In the genomic region with DNA sequence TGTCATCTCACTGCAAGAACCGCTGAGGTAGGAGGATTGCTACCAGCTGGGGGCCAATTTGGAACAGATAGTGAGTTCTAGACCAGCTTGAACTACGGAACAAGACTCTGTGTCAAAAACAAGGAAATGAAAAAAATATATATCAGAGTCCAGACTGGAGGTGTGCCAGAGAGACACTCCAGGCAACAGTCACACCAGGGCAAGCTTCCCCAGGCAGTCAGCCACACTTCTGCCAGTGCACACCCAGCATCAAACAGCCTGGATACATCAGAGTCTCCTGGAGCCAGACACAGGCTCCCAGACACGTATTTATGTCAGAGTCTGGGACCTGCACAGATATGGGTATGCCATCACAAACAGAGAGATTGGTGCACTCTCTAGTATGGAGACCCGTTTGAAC, we compare ENCODE assay signal across 14 mouse cellular contexts. TPM values are rescaled to one million over a fixed set of nuclear protein-coding genes. Genes with fewer than 3 reads are reported as not detected.
A peak's percentile ranks its signal among the peaks of the same experiment; 100 is the strongest.
DNase-seq lines count a peak whose midpoint lies in the region; ATAC-seq lines count a peak whose summit lies in the region.
"Had no signal": no experiment of that assay in that cellular context is flagged by ENCODE, and none has a peak within 500 bp of the region (broad histone marks: within the 10 kb centered on the region; RNA-seq: fewer than 3 reads in every experiment).

No protein-coding gene starts in this region.

- WGBS in embryonic facial prominence, embryonic 13.5 days = 50% methylated on average over 4 of the region's 4 CpGs
- WGBS in embryonic facial prominence, embryonic 10.5 days = 58% methylated on average over 4 of the region's 4 CpGs
- WGBS in stomach, embryonic 15.5 days = 47% methylated on average over 4 of the region's 4 CpGs

- no peak overlapping the region for H3K4me2 ChIP-seq in embryonic facial prominence, embryonic 13.5 days
- no peak overlapping the region for H3K4me2 ChIP-seq in stomach, embryonic 15.5 days
- H3K4me2 ChIP-seq: liver, embryonic 15.5 days had no signal

- no peak for ATAC-seq in embryonic facial prominence, embryonic 13.5 days (ENCODE audit: insufficient number of reproducible peaks, insufficient read depth, low FRiP score, low TSS enrichment, low read depth)
- ATAC-seq in stomach, embryonic 15.5 days (ENCODE audit: insufficient read depth, low FRiP score, low read depth) = no peak
- ATAC-seq in CD4-positive, CD25-positive, alpha-beta regulatory T cell, adult 4 months = no peak
- ATAC-seq: hindbrain, embryonic 16.5 days had no signal

- no peaks in the 10 kb centered on the region for H3K9me3 ChIP-seq in embryonic facial prominence, embryonic 13.5 days
- H3K9me3 ChIP-seq in embryonic facial prominence, embryonic 10.5 days = 0 out of 2 replicates have a peak, but pooled peaks cover 4% of the 10 kb centered on the region
- no peaks in the 10 kb centered on the region for H3K9me3 ChIP-seq in stomach, embryonic 15.5 days
- H3K9me3 ChIP-seq: liver, embryonic 15.5 days had no signal

- H3K4me1 ChIP-seq in embryonic facial prominence, embryonic 13.5 days = peaks cover 54% of the 10 kb centered on the region
- H3K4me1 ChIP-seq in embryonic facial prominence, embryonic 10.5 days = peaks cover 34% of the 10 kb centered on the region
- peaks cover 32% of the 10 kb centered on the region for H3K4me1 ChIP-seq in stomach, embryonic 15.5 days

- no peak overlapping the region for H3K9ac ChIP-seq in embryonic facial prominence, embryonic 13.5 days
- no peak overlapping the region for H3K9ac ChIP-seq in stomach, embryonic 15.5 days
- H3K9ac ChIP-seq: liver, embryonic 15.5 days had no signal

- DNase-seq in embryonic facial prominence, embryonic 10.5 days (ENCODE audit: low spot score) = no peak
- peak; percentile 52 for DNase-seq in kidney, postnatal 10 days
- no peak for DNase-seq in kidney, postnatal 36 days
- peak; percentile 32 for DNase-seq in heart, postnatal 25 days (ENCODE audit: low spot score)
- no peak for DNase-seq in left cerebral cortex, adult 9 months (ENCODE audit: low spot score in 2 of 2)
- DNase-seq: layer of hippocampus, adult 9-11 months; right cerebral cortex, postnatal 4 days; thymus, adult 2 months had no signal

- H3K27ac ChIP-seq in embryonic facial prominence, embryonic 13.5 days = peak overlapping the region; percentile 98; the same call in 1 of the 2 replicates
- no peak overlapping the region for H3K27ac ChIP-seq in embryonic facial prominence, embryonic 10.5 days (replicated peaks)
- H3K27ac ChIP-seq in stomach, embryonic 15.5 days = peak overlapping the region; percentile 94; the same call in 1 of the 2 replicates
- H3K27ac ChIP-seq: liver, embryonic 15.5 days had no signal

- peaks cover 36% of the 10 kb centered on the region for H3K36me3 ChIP-seq in embryonic facial prominence, embryonic 13.5 days
- H3K36me3 ChIP-seq in embryonic facial prominence, embryonic 10.5 days (replicated peaks) = peaks cover 4% of the 10 kb centered on the region; the same call in 1 of the 2 replicates
- peaks cover 11% of the 10 kb centered on the region for H3K36me3 ChIP-seq in stomach, embryonic 15.5 days
- H3K36me3 ChIP-seq: liver, embryonic 15.5 days had no signal

- intact Hi-C loops in heart, postnatal 25 days (cut with DNase I) = no loop called here

- H3K27me3 ChIP-seq in embryonic facial prominence, embryonic 13.5 days = peaks cover 2% of the 10 kb centered on the region; the same call in 1 of the 2 replicates
- H3K27me3 ChIP-seq in embryonic facial prominence, embryonic 10.5 days (replicated peaks; ENCODE audit: low read depth, poor library complexity, severe bottlenecking) = peaks cover 2% of the 10 kb centered on the region; the same call in 1 of the 2 replicates
- 0 out of 2 replicates have a peak, but pooled peaks cover 3% of the 10 kb centered on the region for H3K27me3 ChIP-seq in stomach, embryonic 15.5 days (replicated peaks)
- H3K27me3 ChIP-seq: Patski had no signal

- H3K4me3 ChIP-seq in embryonic facial prominence, embryonic 13.5 days = no peak overlapping the region
- no peak overlapping the region for H3K4me3 ChIP-seq in embryonic facial prominence, embryonic 10.5 days
- H3K4me3 ChIP-seq in stomach, embryonic 15.5 days (replicated peaks) = no peak overlapping the region
- H3K4me3 ChIP-seq: liver, embryonic 15.5 days had no signal

RNA-seq across cellular contexts. Expression of a gene that starts 6.1 kb away (rescaled TPM):
- polyA plus RNA-seq in embryonic facial prominence, embryonic 13.5 days (2015; fragmentation: Nextera tagmentation; extraction: Ambion mirVana) = 36.9 and 41.2 TPM in 2 replicates
- 11.6 and 13.8 TPM in 2 replicates for polyA plus RNA-seq in embryonic facial prominence, embryonic 10.5 days (2016; fragmentation: Nextera tagmentation; extraction: Ambion mirVana)
- 100 to 1,000 TPM; 112 to 129 TPM for total RNA-seq in heart, postnatal 25 days (2021)
- polyA plus RNA-seq in stomach, embryonic 15.5 days (2015; fragmentation: Nextera tagmentation; extraction: Ambion mirVana) = 49.0 and 49.6 TPM in 2 replicates
- under 1 TPM; 0.07 to 0.15 TPM for polyA plus RNA-seq in CD4-positive, CD25-positive, alpha-beta regulatory T cell, adult 4 months (2017; shearing (Covaris generic))

RNA-seq across cellular contexts. Expression of a gene that starts 15.4 kb away (rescaled TPM):
- 210 and 222 TPM in 2 replicates for polyA plus RNA-seq in embryonic facial prominence, embryonic 13.5 days (2015; fragmentation: Nextera tagmentation; extraction: Ambion mirVana)
- 180 and 185 TPM in 2 replicates for polyA plus RNA-seq in embryonic facial prominence, embryonic 10.5 days (2016; fragmentation: Nextera tagmentation; extraction: Ambion mirVana)
- 100 to 1,000 TPM; 123 to 127 TPM for total RNA-seq in heart, postnatal 25 days (2021)
- 173 and 183 TPM in 2 replicates for polyA plus RNA-seq in stomach, embryonic 15.5 days (2015; fragmentation: Nextera tagmentation; extraction: Ambion mirVana)
- polyA plus RNA-seq in CD4-positive, CD25-positive, alpha-beta regulatory T cell, adult 4 months (2017; shearing (Covaris generic)) = 100 to 1,000 TPM; 244 to 324 TPM

RNA-seq across cellular contexts. Expression of a gene that starts 39.0 kb away (rescaled TPM):
- 1,180 and 1,188 TPM in 2 replicates for polyA plus RNA-seq in embryonic facial prominence, embryonic 13.5 days (2015; fragmentation: Nextera tagmentation; extraction: Ambion mirVana)
- polyA plus RNA-seq in embryonic facial prominence, embryonic 10.5 days (2016; fragmentation: Nextera tagmentation; extraction: Ambion mirVana) = 756 and 839 TPM in 2 replicates
- 100 to 1,000 TPM; 148 to 155 TPM for total RNA-seq in heart, postnatal 25 days (2021)
- 686 and 711 TPM in 2 replicates for polyA plus RNA-seq in stomach, embryonic 15.5 days (2015; fragmentation: Nextera tagmentation; extraction: Ambion mirVana)
- 100 to 1,000 TPM; 912 to 987 TPM for polyA plus RNA-seq in CD4-positive, CD25-positive, alpha-beta regulatory T cell, adult 4 months (2017; shearing (Covaris generic))

Comparison
In these comparisons a context has a peak if more than half of its experiments do, and no peak if none do; other contexts are left out.
1. DNase-seq: peak in kidney, postnatal 10 days (single experiment) and heart, postnatal 25 days (single experiment); none in embryonic facial prominence, embryonic 10.5 days (single experiment), kidney, postnatal 36 days (0 of 2) and left cerebral cortex, adult 9 months (0 of 2).
2. RNA of a gene that starts 6.1 kb away (polyA plus RNA-seq): 49.0 to 49.6 TPM in stomach, embryonic 15.5 days, 36.9 to 41.2 TPM in embryonic facial prominence, embryonic 13.5 days and 11.6 to 13.8 TPM in embryonic facial prominence, embryonic 10.5 days; 0.07 to 0.15 TPM in CD4-positive, CD25-positive, alpha-beta regulatory T cell, adult 4 months; every median in the first group is over 10 times any median in the second.